Mouse (Mus musculus): Measurements from ENCODE around the gene AW011738.

AW011738 gene

GRCm38 (mm10) chr4:156249567-156249966 is 46.5 kb downstream of the AW011738 start:
- no peak for DNase-seq

- no peak for DNase-seq
Observed at GRCm38 (mm10) chr4:156251081-156251480, 48.0 kb downstream of the AW011738 start.

- DNase-seq: no peak
Observed at GRCm38 (mm10) chr4:156252140-156252539, 49.0 kb downstream of the AW011738 start.

DNA sequence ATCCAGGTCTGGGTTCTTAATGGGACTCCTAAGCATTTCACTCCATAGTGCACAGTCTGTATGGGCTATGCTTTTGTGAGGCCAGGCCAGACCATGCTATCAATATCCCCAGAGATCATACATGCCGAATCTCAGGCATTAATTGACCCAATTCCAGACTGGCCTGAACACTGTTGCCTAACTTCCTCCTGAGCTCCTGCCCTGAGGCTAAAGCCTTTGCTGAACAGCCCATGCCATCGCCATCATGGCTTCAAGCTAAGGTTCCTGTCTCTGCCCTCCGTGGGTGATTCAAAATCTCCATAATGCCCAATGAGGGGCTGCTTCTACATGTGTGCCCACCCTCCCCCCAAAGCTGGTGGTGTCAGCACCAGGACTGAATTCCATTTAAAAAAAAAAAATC is 49.5 kb downstream of the AW011738 start:
- no peak for DNase-seq

DNA sequence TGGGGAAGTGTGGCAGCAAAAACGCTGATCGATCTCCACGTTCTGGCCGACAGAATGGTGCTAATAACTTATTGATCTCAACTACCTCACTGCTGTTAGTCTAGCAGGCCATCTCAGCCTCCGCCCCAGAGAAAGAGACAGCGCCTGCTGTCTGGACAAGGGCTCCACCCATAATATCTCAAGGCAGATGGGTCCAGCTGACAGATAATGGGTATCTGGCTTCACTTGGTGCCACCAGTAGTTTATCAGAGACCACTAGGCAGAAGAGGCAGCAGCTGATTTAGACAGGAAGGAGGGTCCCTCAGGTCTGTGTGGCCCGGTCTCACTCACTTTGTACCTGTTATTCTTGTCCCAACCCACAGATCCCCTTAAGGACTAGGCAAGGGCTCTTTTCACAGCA is 49.9 kb downstream of the AW011738 start:
- DNase-seq: no peak

DNA sequence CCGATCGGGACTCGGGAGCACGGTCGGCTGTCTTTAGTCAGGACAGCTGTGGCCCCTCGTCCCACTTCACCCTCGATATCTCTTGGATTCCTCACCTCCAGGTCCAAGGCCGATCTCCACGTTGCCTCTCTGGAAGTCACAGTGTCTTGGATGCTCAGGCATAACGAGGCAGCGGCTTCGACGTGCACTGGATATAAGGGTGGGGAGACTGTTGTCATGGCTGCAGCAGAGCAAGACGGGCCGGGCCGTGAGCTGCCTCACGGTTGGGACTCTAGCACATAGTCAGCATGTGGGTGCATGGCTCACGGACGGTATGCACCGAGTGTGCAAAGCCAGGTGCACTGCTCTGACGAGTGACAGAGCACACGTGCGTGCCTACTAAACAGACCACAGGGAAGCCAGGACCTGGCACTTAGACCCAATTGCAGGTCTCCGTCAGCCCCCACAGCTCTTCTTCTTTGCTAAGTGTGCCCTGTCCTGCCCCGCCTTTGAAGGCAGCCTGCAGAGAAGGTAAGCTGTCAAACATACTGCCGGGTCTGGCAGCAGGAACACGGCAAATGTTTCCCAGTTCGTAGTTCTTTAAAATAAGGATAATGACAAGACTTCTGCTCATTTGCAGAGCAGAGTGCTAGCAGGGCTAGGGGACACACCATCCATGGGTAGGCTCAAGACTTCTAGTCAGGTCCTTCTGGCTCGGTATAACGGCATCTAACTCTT is 51.4 kb downstream of the AW011738 start:
- no peak for DNase-seq
